Mouse (Mus musculus): ENCODE results near the gene Lactb.
"Not testable (repeated sequence)": the region's sequence is repeated elsewhere in the genome, so short reads cannot be mapped to it uniquely, and the experiment has no call there.

GRCm38 (mm10) chr9:66913254-66913934 is 61.9 kb downstream of the Lactb start:
- not testable (repeated sequence) for TF ChIP-seq POLR2A (IDR thresholded peaks at IDR 0.05; ENCODE audit: low read depth, low read length); CTCF (IDR thresholded peaks at IDR 0.05; ENCODE audit: extremely low read depth, insufficient read length, insufficient replicate concordance, low read depth, low read length)

All from small intestine, adult 2 months (tissue).